Mouse (Mus musculus) forebrain, embryonic 13.5 days (tissue): ENCODE data around the gene Zbtb39. TPM values are rescaled to one million over a fixed set of nuclear protein-coding genes. Genes with fewer than 3 reads are reported as not detected.

ENCODE experiments used
- ATAC-seq: fragments of 200-750 bp; cut with Nextera tagmentation; 2 replicates; pipeline ENCODE4 v1.8.0; 2017
- H3K27ac ChIP-seq: fragments of 300-500 bp; sonication (generic); 2 replicates; pipeline ENCODE4 v1.5.1; 2015; ENCODE audit warnings: inconsistent platforms, mild to moderate bottlenecking, moderate library complexity
- H3K27me3 ChIP-seq: fragments of 300-500 bp; sonication (generic); 2 replicates; pipeline ENCODE4 v1.6.1; 2015; ENCODE audit warnings: mild to moderate bottlenecking, inconsistent platforms
- H3K36me3 ChIP-seq: fragments of 300-500 bp; sonication (generic); 2 replicates; pipeline ENCODE4 v1.6.1; 2015; ENCODE audit warnings: mild to moderate bottlenecking, inconsistent platforms; ENCODE audit not compliant: poor library complexity, severe bottlenecking
- H3K4me1 ChIP-seq: fragments of 300-500 bp; sonication (generic); 2 replicates; pipeline ENCODE4 v1.6.1; 2015; ENCODE audit warnings: inconsistent platforms
- H3K4me2 ChIP-seq: fragments of 300-500 bp; sonication (generic); 2 replicates; pipeline ENCODE4 v1.6.1; 2015; ENCODE audit warnings: inconsistent platforms, mild to moderate bottlenecking, moderate library complexity
- H3K4me3 ChIP-seq: fragments of 300-500 bp; sonication (generic); 2 replicates; pipeline ENCODE4 v1.5.1; 2015; ENCODE audit warnings: mild to moderate bottlenecking, inconsistent platforms
- H3K9ac ChIP-seq: fragments of 300-500 bp; sonication (generic); 2 replicates; pipeline ENCODE4 v1.6.1; 2015; ENCODE audit warnings: mild to moderate bottlenecking, inconsistent platforms
- H3K9me3 ChIP-seq: fragments of 300-500 bp; sonication (generic); replicated peaks from 2 replicates; pipeline ENCODE4 v1.6.1; 2016; ENCODE audit warnings: inconsistent platforms
- WGBS: fragments of 180-500 bp; shearing (Covaris S2); methylation state at CpG from one replicate; pipeline ENCODE4 v1.1.7; 2015; 5-methylcytosine and 5-hydroxymethylcytosine counted together
- polyA plus RNA-seq: library from polyadenylated mRNA; unstranded; fragments of >200 nt; fragmentation: Nextera tagmentation; extraction: Ambion mirVana; gene quantifications from 2 replicates; pipeline ENCODE4 v1.2.1, GENCODE M21; 2015

Gene Zbtb39
- polyA plus RNA-seq: 4.3 TPM in 2 replicates

GRCm38 (mm10) chr10:127739083-127739660 lies at the start of gene Zbtb39:
Zbtb39 (plus strand) TSS chr10:127739538.
- H3K4me2 ChIP-seq: peak within 1 kb of the TSS; percentile 66
- H3K9me3 ChIP-seq: no peaks in the 10 kb centered on the region
- peaks cover 31% of the 10 kb centered on the region for H3K36me3 ChIP-seq
- H3K27ac ChIP-seq: peak within 1 kb of the TSS; percentile 72
- ATAC-seq: peak; percentile 89
- H3K4me3 ChIP-seq: peak within 1 kb of the TSS; percentile 87
- 2% methylated on average over 36 of the region's 61 CpGs for WGBS
- peaks cover 11% of the 10 kb centered on the region for H3K27me3 ChIP-seq
- H3K9ac ChIP-seq: peak within 1 kb of the TSS; percentile 95
- peaks cover 16% of the 10 kb centered on the region for H3K4me1 ChIP-seq

GRCm38 (mm10) chr10:127691053-127691452 lies 48.3 kb upstream of the Zbtb39 start:
- no peaks in the 10 kb centered on the region for H3K9me3 ChIP-seq
- 33% methylated on average over 1 of the region's 1 CpGs for WGBS
- no peaks in the 10 kb centered on the region for H3K4me1 ChIP-seq
- H3K27me3 ChIP-seq: no peaks in the 10 kb centered on the region
- H3K36me3 ChIP-seq: peaks cover 54% of the 10 kb centered on the region
- no peak overlapping the region for H3K4me2 ChIP-seq
- no peak overlapping the region for H3K27ac ChIP-seq
- no peak overlapping the region for H3K9ac ChIP-seq
- H3K4me3 ChIP-seq: no peak overlapping the region
- ATAC-seq: no peak

- peaks cover 74% of the 10 kb centered on the region for H3K36me3 ChIP-seq
- H3K27ac ChIP-seq: no peak overlapping the region
- 60% methylated on average over 2 of the region's 2 CpGs for WGBS
- H3K4me1 ChIP-seq: no peaks in the 10 kb centered on the region
- H3K4me3 ChIP-seq: no peak overlapping the region
- H3K9me3 ChIP-seq: no peaks in the 10 kb centered on the region
- H3K27me3 ChIP-seq: no peaks in the 10 kb centered on the region
- peak; percentile 33; the same call in 1 of the 2 replicates for ATAC-seq
- H3K9ac ChIP-seq: no peak overlapping the region
- H3K4me2 ChIP-seq: no peak overlapping the region
Observed at GRCm38 (mm10) chr10:127694636-127695035, 44.7 kb upstream of the Zbtb39 start.

GRCm38 (mm10) chr10:127695775-127696174 lies 43.6 kb upstream of the Zbtb39 start:
- 94% methylated on average over 7 of the region's 7 CpGs for WGBS
- no peak overlapping the region for H3K4me3 ChIP-seq
- no peak overlapping the region for H3K9ac ChIP-seq
- no peaks in the 10 kb centered on the region for H3K27me3 ChIP-seq
- ATAC-seq: no peak
- peaks cover 71% of the 10 kb centered on the region for H3K36me3 ChIP-seq
- H3K27ac ChIP-seq: no peak overlapping the region
- no peak overlapping the region for H3K4me2 ChIP-seq
- H3K4me1 ChIP-seq: no peaks in the 10 kb centered on the region
- H3K9me3 ChIP-seq: no peaks in the 10 kb centered on the region

GRCm38 (mm10) chr10:127698966-127699365 lies 40.4 kb upstream of the Zbtb39 start:
- Histone ChIP-seq H3K36me3 (peaks cover 47% of the 10 kb centered on the region), H3K4me1 (no peaks in the 10 kb centered on the region), H3K9me3 (no peaks in the 10 kb centered on the region), H3K4me2 (no peak overlapping the region), H3K27ac (no peak overlapping the region), H3K9ac (no peak overlapping the region), H3K27me3 (no peaks in the 10 kb centered on the region), H3K4me3 (no peak overlapping the region)
- no peak for ATAC-seq
- WGBS: 88% methylated on average over 7 of the region's 7 CpGs

GRCm38 (mm10) chr10:127703299-127703698 lies 36.0 kb upstream of the Zbtb39 start:
- H3K27me3 ChIP-seq: no peaks in the 10 kb centered on the region
- H3K27ac ChIP-seq: no peak overlapping the region
- H3K4me3 ChIP-seq: no peak overlapping the region
- no peak for ATAC-seq
- no peaks in the 10 kb centered on the region for H3K9me3 ChIP-seq
- no peak overlapping the region for H3K4me2 ChIP-seq
- no peak overlapping the region for H3K9ac ChIP-seq
- no peaks in the 10 kb centered on the region for H3K4me1 ChIP-seq
- WGBS: 56% methylated on average over 4 of the region's 4 CpGs
- peaks cover 15% of the 10 kb centered on the region for H3K36me3 ChIP-seq

- no peak overlapping the region for H3K4me3 ChIP-seq
- no peak overlapping the region for H3K4me2 ChIP-seq
- 57% methylated on average over 2 of the region's 2 CpGs for WGBS
- H3K27me3 ChIP-seq: no peaks in the 10 kb centered on the region
- no peak overlapping the region for H3K9ac ChIP-seq
- no peaks in the 10 kb centered on the region for H3K4me1 ChIP-seq
- ATAC-seq: no peak
- peaks cover 5% of the 10 kb centered on the region; the same call in 1 of the 2 replicates for H3K36me3 ChIP-seq
- H3K27ac ChIP-seq: no peak overlapping the region
- H3K9me3 ChIP-seq: no peaks in the 10 kb centered on the region
Observed at GRCm38 (mm10) chr10:127704293-127704692, 35.0 kb upstream of the Zbtb39 start.

GRCm38 (mm10) chr10:127704766-127705220 lies 34.5 kb upstream of the Zbtb39 start, which contains the start of gene Myo1a:
Myo1a (plus strand) TSS chr10:127705170.
- Histone ChIP-seq H3K36me3 (0 out of 2 replicates have a peak, but pooled peaks cover 5% of the 10 kb centered on the region), H3K27ac (no peak within 1 kb of the TSS), H3K4me1 (no peaks in the 10 kb centered on the region), H3K4me2 (no peak within 1 kb of the TSS), H3K9me3 (no peaks in the 10 kb centered on the region), H3K27me3 (no peaks in the 10 kb centered on the region), H3K4me3 (no peak within 1 kb of the TSS), H3K9ac (no peak within 1 kb of the TSS)
- no peak for ATAC-seq
- 43% methylated on average over 2 of the region's 2 CpGs for WGBS

- WGBS: 87% methylated on average over 4 of the region's 4 CpGs
- H3K4me1 ChIP-seq: no peaks in the 10 kb centered on the region
- ATAC-seq: no peak
- no peak overlapping the region for H3K4me2 ChIP-seq
- H3K4me3 ChIP-seq: no peak overlapping the region
- no peak overlapping the region for H3K9ac ChIP-seq
- H3K9me3 ChIP-seq: no peaks in the 10 kb centered on the region
- H3K27me3 ChIP-seq: no peaks in the 10 kb centered on the region
- no peaks in the 10 kb centered on the region for H3K36me3 ChIP-seq
- no peak overlapping the region for H3K27ac ChIP-seq
Observed at GRCm38 (mm10) chr10:127705783-127706182, 33.6 kb upstream of the Zbtb39 start.

GRCm38 (mm10) chr10:127707721-127708120 lies 31.6 kb upstream of the Zbtb39 start:
- no peak overlapping the region for H3K4me3 ChIP-seq
- H3K9ac ChIP-seq: no peak overlapping the region
- no peak for ATAC-seq
- 88% methylated on average over 7 of the region's 7 CpGs for WGBS
- H3K4me2 ChIP-seq: no peak overlapping the region
- H3K27ac ChIP-seq: no peak overlapping the region
- no peaks in the 10 kb centered on the region for H3K27me3 ChIP-seq
- H3K36me3 ChIP-seq: no peaks in the 10 kb centered on the region
- no peaks in the 10 kb centered on the region for H3K4me1 ChIP-seq
- no peaks in the 10 kb centered on the region for H3K9me3 ChIP-seq

GRCm38 (mm10) chr10:127708850-127709370 lies 30.4 kb upstream of the Zbtb39 start:
- H3K9ac ChIP-seq: no peak overlapping the region
- ATAC-seq: no peak
- H3K9me3 ChIP-seq: no peaks in the 10 kb centered on the region
- no peak overlapping the region for H3K4me2 ChIP-seq
- no peaks in the 10 kb centered on the region for H3K27me3 ChIP-seq
- H3K36me3 ChIP-seq: no peaks in the 10 kb centered on the region
- H3K4me3 ChIP-seq: no peak overlapping the region
- no peaks in the 10 kb centered on the region for H3K4me1 ChIP-seq
- WGBS: 86% methylated on average over 3 of the region's 3 CpGs
- H3K27ac ChIP-seq: no peak overlapping the region

GRCm38 (mm10) chr10:127710331-127710730 lies 29.0 kb upstream of the Zbtb39 start:
- no peak overlapping the region for H3K4me3 ChIP-seq
- no peak for ATAC-seq
- H3K4me2 ChIP-seq: no peak overlapping the region
- no peaks in the 10 kb centered on the region for H3K27me3 ChIP-seq
- no peak overlapping the region for H3K27ac ChIP-seq
- no peak overlapping the region for H3K9ac ChIP-seq
- no peaks in the 10 kb centered on the region for H3K9me3 ChIP-seq
- WGBS: 90% methylated on average over 13 of the region's 13 CpGs
- H3K4me1 ChIP-seq: no peaks in the 10 kb centered on the region
- H3K36me3 ChIP-seq: no peaks in the 10 kb centered on the region

- Histone ChIP-seq H3K36me3 (no peaks in the 10 kb centered on the region), H3K4me3 (no peak overlapping the region), H3K4me2 (no peak overlapping the region), H3K27me3 (no peaks in the 10 kb centered on the region), H3K4me1 (no peaks in the 10 kb centered on the region), H3K27ac (no peak overlapping the region), H3K9me3 (no peaks in the 10 kb centered on the region), H3K9ac (no peak overlapping the region)
- no peak for ATAC-seq
- WGBS: 84% methylated on average over 6 of the region's 6 CpGs
Observed at GRCm38 (mm10) chr10:127712736-127713135, 26.6 kb upstream of the Zbtb39 start.
